Mouse (Mus musculus) layer of hippocampus, adult 11-12 months (tissue): ENCODE data around the gene Hoxb6.

ENCODE experiments used
- DNase-seq: peaks from one replicate; pipeline ENCODE4 v3.0.0; 2022; ENCODE audit warnings: low spot score

The Hoxb6 gene

GRCm38 (mm10) chr11:96285771-96286738 lies 6.2 kb upstream of the Hoxb6 start, which contains the start of gene Hoxb7:
Gene Hoxb7 (plus strand): TSS chr11:96286623.
- no peak for DNase-seq

DNA sequence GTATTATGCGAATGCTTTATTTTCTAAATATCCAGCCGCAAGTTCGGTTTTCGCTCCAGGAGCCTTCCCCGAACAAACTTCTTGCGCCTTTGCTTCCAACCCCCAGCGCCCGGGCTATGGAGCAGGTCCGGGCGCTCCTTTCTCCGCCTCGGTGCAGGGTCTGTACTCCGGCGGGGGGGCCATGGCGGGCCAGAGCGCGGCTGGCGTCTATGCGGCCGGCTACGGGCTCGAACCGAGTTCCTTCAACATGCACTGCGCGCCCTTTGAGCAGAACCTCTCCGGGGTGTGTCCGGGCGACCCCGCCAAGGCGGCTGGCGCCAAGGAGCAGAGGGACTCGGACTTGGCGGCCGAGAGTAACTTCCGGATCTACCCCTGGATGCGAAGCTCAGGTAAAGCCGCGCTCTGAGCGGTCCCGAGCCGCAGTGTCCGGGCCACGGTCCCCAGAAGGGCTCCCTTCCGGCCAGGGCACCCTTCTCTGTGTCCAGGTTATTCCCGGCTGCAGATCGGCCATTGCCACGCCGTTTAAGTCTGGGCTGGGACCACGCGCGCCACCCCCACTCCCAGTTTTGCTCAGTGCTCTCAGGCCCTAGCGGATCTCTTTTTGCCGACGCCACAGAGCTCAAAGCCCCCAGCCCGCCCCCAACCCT lies 5.4 kb upstream of the Hoxb6 start:
- no peak for DNase-seq

DNA sequence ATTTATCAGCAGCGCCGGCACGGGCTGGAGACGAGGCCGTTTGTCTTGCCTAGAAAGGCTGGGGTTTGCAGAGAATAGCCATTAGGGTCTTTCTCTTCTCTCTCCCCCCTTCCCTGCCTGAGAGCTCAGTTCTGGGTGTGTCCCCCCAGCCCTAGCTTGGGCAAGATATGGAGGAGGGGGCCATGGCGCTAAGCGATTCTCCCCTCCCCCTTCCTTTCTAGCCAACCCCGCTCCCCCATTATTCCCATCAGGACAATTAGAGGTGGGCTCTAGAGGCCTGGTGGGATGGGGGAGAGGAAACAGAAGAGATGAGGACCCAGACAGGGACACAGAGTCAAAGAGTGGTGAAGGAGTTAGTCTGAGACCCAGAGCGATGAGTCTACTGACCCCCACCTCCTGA lies 4.9 kb upstream of the Hoxb6 start:
- no peak for DNase-seq

DNA sequence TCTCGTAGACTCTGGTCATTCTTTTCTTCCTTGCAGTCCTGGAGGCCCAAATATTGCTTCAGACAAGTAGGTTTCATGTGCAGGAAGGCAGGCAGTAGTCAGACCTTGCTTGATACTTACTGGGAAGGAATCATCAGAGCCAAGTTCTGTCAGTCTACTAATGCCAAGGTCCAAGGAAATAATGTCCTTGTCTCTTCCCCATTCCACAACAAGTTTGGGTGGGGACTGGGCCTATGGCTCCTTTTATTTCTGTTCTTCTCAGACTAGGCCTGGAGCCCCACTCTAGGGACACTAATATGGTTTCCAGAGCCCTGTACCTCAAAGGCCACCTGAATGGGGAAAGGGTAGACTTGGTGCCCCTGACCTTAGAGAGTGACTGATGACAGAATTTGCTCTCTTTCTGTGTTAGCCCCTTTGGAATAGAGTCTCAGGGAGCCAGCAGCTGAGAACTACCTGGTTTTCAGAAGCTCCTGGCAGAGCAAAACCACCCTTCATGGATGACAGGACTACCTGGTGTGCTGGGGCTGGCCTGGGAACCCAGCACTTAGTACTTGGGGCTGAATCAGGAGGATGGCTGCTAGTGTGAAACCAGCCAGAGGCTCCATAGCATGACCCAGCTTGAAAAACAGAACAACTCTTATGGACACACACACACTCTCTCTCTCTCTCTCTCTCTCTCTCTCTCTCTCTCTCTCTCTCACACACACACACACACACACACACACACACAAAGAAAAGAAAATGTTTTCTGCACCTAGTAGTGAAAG lies 3.6 kb upstream of the Hoxb6 start:
- no peak for DNase-seq

GRCm38 (mm10) chr11:96289293-96289692 lies 3.0 kb upstream of the Hoxb6 start:
- no peak for DNase-seq

GRCm38 (mm10) chr11:96289837-96290236 lies 2.4 kb upstream of the Hoxb6 start:
- no peak for DNase-seq

- no peak for DNase-seq
These were observed 1.4 kb upstream of the Hoxb6 start for GRCm38 (mm10) chr11:96290705-96291355.

DNA sequence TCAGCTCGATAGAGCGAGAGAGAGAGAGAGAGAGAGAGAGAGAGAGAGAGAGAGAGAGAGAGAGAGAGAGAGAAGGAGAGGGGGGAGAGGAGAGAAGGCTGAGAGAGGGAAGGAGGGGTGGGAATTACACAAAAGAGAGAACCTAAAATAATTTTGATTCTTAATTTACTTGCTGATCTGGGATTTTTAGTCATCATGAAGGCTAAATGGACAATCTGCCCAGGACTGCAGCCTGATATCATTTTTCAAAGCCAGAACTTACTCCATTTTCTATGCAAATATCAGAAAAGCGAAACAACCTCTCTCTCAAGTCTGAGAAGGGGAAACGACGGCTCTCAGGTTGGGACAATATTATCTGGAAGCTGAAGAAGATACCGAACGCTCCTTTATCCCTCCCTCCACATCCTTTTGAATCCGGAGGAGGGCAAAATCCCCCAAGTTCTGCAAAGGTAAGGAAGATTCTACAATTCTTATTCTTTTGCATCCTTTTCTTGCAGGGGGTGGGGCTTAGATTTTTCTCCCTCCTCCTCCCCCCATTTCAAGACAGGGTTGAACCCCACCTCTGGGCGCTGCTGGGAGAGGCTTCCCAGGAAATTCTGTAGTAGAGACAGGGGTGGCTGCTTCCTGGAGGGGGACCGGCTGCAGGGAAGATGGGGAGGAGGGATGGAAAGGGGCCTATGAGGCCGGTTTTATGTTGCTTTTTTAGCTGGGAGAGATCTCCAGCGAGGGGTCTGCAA lies 457 bp downstream of the Hoxb6 start:
- DNase-seq: no peak

- DNase-seq: no peak
These were observed 1.1 kb downstream of the Hoxb6 start for GRCm38 (mm10) chr11:96293302-96293921.

DNA sequence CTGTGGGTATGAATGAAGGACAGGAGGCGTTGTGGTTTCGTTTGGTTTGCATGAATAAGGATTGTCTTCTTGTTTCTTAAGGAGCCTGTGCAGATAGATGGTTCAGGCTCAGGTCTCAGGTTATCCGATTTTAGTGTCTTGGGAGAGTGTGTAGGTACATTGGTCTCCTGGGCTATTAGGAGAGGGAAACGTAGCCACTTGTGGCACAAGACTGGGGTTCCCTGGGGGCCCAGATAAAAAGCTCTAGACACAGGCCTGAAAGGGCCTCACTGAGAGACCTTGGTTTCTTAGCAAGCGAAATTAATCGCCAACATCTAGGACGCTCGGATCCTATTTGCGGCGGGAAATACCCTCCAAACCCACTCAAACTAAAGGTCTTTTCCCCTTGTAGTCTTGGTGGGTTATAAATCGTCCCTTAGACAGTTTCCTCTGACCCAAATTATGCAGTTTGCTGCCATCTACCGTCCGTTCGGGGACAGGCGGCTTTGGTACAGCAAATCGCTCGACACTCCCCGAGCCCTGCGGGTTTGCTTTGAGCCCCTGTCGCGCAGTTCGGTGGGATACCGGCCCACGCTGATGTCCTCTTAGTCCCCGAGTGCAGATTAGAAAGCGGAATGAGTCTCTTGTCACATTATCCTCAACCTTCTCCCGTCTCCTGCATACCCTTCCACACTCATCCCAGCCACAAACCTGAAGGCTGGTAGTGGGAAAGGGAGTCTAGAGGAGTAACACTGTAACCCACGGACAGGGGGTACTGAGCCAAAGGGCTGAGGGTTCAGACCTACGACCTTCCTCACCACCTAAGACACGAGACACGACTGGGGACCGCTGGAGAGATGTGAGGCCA lies 2.2 kb downstream of the Hoxb6 start:
- peak; percentile 39 for DNase-seq

DNA sequence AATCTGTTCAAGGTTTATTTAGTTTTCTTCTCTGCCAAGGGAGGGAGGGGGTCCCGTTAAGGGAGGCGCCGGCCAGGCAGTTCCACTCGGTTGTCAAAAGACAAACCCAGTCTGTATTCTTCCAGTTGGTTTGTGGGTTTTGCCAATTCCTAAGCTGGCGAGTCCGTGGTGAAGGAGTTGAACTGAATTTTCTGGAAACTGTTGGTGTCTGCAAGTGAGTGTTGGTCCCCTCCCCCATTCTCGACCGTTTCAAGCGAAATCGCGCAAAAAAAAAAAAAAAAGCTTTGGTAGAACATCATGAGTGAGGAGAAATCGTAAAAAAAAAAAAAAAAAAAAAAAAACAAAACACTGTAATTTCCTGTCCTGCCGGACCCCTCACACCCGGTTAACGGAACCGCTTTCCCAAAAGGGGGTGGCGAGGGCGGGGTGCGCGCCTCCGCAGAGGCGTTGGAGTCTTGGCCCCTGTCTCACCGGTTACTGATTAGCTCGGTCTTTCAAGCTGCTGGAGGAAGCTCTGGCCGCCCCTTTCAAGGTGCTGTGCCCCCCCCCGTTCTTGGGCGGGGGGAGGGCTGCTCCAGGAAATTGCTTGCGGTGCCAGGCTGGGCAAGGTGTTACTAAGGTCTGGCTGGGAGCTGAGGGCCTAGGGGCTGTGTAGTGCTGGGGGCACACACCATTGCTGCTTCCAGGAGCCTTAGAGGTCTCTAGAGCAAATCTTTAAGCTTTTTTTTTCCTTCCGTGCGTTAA lies 3.0 kb downstream of the Hoxb6 start:
- DNase-seq: no peak

DNA sequence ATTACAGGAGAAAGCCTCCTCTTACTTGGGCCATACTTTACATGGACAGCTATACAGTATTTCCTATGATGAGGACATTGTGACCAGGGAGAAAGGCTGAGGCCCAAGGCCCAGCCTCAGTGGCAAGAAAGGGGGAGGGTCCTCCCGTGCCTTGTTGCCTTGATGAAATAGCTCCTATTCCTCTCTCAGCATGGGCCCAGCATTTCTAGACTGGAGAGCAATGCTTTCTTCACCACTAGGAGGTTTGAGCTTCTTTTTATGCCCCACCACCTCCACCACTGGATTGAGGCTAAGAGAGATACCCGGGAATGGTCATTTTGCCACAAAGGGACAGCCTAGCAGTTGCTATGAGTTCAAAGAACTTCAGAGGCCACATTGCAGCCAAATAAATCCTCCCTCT lies 4.7 kb downstream of the Hoxb6 start:
- DNase-seq: no peak

DNA sequence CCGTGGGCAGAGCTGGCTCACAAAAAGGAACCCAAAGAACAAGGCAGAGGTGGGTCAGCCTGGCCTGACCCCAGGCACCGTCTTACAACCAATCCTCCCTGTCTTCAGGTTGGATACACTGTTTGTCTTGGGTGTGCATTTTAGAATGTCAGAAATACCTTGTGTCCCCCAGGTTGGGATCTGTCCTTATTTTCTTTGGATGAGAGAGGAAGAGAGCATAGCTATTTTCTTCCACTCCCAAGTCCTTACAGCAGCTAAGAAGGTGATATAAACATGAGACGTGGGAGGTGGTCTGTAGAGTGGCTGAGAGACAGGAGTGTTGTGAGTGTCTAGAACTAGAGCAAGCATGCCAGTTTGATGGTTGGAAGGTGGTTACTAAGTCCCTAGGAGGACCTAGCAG lies 5.2 kb downstream of the Hoxb6 start:
- DNase-seq: no peak

DNA sequence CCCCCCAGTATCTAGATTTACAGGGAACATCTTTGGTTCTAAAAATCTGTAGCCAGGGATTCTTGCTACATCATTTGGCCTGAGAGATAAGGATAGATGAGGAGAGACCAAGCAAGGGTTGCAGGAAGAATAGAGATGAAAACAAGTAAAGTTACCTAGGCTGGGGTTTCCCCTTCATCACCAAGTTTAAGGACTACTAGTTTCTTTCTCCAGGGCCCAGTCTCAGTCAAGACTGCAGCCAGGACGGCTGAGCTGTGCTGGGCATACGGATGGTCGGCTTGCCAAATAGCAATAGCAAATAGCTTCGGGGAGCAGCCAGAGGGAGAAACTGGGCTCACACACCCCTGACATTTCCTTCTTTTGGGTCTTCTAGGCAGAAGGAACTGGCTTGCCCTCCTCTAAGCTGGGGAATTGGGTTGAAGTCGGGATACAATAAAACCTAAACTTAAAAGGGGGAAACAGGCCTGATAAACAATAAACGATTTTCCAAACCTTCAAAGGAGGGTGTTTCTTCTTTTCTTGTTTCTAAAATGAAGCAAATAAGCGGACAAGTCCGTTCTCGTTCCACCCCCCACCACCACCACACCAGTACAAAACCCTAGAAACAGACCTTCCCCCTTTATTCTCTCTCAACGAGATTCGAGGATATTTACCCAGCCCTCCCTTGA lies 5.8 kb downstream of the Hoxb6 start:
- DNase-seq: no peak

- DNase-seq: no peak
These were observed 6.8 kb downstream of the Hoxb6 start for GRCm38 (mm10) chr11:96298895-96299667.

DNA sequence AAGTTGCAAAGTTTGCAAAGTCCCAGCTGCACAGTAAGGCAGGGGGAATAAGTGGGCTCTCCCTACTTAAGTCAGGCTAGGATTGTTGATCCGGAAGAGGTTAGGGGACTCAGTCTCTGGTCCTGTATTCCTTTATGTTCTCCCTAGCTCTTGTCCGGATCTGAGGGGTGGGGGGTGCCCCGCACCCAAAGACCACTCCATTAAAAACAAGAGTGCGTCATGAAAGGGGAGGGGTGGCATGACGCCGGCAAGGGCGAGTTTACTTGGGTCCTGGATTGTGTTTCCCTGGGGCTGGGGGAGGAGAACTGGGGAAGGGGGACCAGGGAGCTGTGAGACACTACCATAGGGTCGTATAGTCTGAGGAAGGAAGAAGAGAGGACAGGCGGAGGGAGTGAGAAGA lies 7.5 kb downstream of the Hoxb6 start:
- DNase-seq: no peak

DNA sequence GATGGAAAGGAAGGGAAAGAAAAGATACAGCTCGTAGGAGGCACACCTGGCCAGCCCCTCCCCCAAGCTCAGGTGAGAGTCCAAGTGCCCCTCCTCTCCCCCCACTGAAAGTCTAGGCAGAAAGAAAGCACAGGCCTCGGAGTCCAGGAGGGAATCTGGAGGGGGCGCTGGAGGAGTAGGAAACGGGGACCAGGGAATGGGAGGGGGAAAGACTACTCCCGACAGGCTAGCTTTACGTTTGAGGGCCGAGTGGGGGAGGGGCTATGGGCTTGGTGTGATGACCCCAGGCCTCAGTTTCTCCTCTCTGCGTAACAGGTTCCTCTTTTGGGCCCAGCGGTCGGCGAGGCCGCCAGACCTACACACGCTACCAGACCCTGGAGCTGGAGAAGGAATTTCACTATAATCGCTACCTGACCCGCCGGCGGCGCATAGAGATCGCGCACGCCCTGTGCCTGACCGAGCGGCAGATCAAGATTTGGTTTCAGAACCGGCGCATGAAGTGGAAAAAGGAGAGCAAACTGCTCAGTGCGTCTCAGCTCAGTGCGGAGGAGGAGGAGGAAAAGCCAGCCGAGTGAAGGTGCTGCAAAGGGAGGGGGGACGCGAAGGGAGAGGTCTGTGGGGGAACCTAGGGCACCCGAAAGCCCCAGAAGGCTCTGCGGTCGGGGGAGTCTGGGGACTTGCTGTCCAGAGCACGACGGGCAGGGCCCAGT lies 8.2 kb downstream of the Hoxb6 start:
- no peak for DNase-seq
